Mouse (Mus musculus): Measurements from ENCODE around the gene Slc25a42. TPM values are rescaled to one million over a fixed set of nuclear protein-coding genes. Genes with fewer than 3 reads are reported as not detected.

Slc25a42 gene
- total and polyA plus RNA-seq, 3 experiments = 0.63 to 3.0 (median 2.9) TPM

- dilution Hi-C loops (cut with MboI; ENCODE audit: extremely low pct_ligation_motif_present, extremely low pct_unique_long_range_greater_than_20kb, low sequenced_read_pairs) (no loop called here), in situ Hi-C loops (cut with MboI; ENCODE audit: low pct_ligation_motif_present, low pct_unique_long_range_greater_than_20kb, low sequenced_read_pairs) (loop anchor here (5.0 kb wide), 1 partner anchor 38 kb away; the partner anchor contains the start of gene Tmem161a)
- H3K27me3 ChIP-seq (replicated peaks) = no peaks in the 10 kb centered on the region
- no peaks in the 10 kb centered on the region for H3K9me3 ChIP-seq (replicated peaks; ENCODE audit: low read length)
- no peaks in the 10 kb centered on the region for H3K79me2 ChIP-seq (replicated peaks; ENCODE audit: control insufficient read depth, extremely low read depth, insufficient read depth, poor library complexity, severe bottlenecking)
- no peaks in the 10 kb centered on the region for H3K36me3 ChIP-seq (replicated peaks in 1 of 2; ENCODE audit: control insufficient read depth in 1 of 2, insufficient read depth in 1 of 2, low read length in 1 of 2)
- TF ChIP-seq IRF4 (IDR thresholded peaks at IDR 0.05; ENCODE audit: low read depth, low read length) (0 out of 2 replicates have a peak, but pooled peaks have one; percentile 17), NELFE (IDR thresholded peaks at IDR 0.05; ENCODE audit: low read depth, low read length) (no peak)
- H3K4me3 ChIP-seq (replicated peaks in 1 of 3; ENCODE audit: low read depth in 2 of 3, low read length in 2 of 3, poor library complexity in 1 of 3) = no peak overlapping the region
- H3K4me2 ChIP-seq (ENCODE audit: insufficient read depth, low read depth, poor library complexity, severe bottlenecking) = no peak overlapping the region
- no peak for DNase-seq (ENCODE audit: extremely low read depth)
- H3K4me1 ChIP-seq (ENCODE audit: control insufficient read depth in 1 of 2, insufficient read depth in 2 of 2) = peaks cover 18 to 45% of the 10 kb centered on the region in 2 experiments
- no peak overlapping the region for H3K27ac ChIP-seq (ENCODE audit: insufficient read depth, low read depth)
- H3K9ac ChIP-seq (ENCODE audit: insufficient read depth, low read depth) = no peak overlapping the region
Measured at GRCm38 (mm10) chr8:70210538-70210937, 1.6 kb downstream of the Slc25a42 start.

DNA sequence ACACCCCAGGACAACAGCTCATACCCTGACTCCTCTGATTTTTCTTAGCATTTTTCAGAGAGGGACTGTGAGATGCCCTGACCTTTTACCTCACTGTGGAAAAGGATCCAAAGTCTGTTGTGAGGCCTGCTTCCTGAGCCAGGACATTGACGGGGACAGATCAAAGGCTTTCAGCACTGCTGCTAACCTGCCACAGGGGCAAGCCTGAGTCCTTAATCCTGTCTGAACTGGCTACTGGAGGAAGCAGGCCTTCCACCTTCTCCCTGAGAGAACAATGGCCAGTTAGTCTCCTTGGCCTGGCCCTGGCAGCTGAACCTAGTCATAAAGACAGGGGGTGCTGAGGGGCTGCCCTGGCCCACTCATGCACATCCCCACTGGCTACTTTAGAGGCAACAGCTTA lies 4.0 kb downstream of the Slc25a42 start:
- Histone ChIP-seq H3K79me2 (replicated peaks; ENCODE audit: control insufficient read depth, extremely low read depth, insufficient read depth, poor library complexity, severe bottlenecking) (no peaks in the 10 kb centered on the region), H3K9ac (ENCODE audit: insufficient read depth, low read depth) (no peak overlapping the region), H3K9me3 (replicated peaks; ENCODE audit: low read length) (no peaks in the 10 kb centered on the region), H3K36me3 (replicated peaks in 1 of 2; ENCODE audit: control insufficient read depth in 1 of 2, insufficient read depth in 1 of 2, low read length in 1 of 2) (no peaks in the 10 kb centered on the region), H3K4me1 (ENCODE audit: control insufficient read depth in 1 of 2, insufficient read depth in 2 of 2) (peaks cover 10 to 21% of the 10 kb centered on the region in 2 experiments), H3K4me3 (replicated peaks in 1 of 3; ENCODE audit: low read depth in 2 of 3, low read length in 2 of 3, poor library complexity in 1 of 3) (no peak overlapping the region), H3K27me3 (replicated peaks) (no peaks in the 10 kb centered on the region), H3K4me2 (ENCODE audit: insufficient read depth, low read depth, poor library complexity, severe bottlenecking) (no peak overlapping the region), H3K27ac (ENCODE audit: insufficient read depth, low read depth) (no peak overlapping the region)
- TF ChIP-seq MEF2A (IDR thresholded peaks at IDR 0.05; ENCODE audit: borderline replicate concordance, low read depth, low read length) (no peak), ZNF384 (IDR thresholded peaks at IDR 0.05; ENCODE audit: low read depth, low read length) (no peak), NRF1 (IDR thresholded peaks at IDR 0.05; ENCODE audit: low read depth, low read length) (no peak)
- in situ Hi-C loops (cut with MboI; ENCODE audit: low pct_ligation_motif_present, low pct_unique_long_range_greater_than_20kb, low sequenced_read_pairs) = no loop called here
- dilution Hi-C loops (cut with MboI; ENCODE audit: extremely low pct_ligation_motif_present, extremely low pct_unique_long_range_greater_than_20kb, low sequenced_read_pairs) = no loop called here
- DNase-seq (ENCODE audit: extremely low read depth) = no peak

GRCm38 (mm10) chr8:70204757-70205156 lies 7.3 kb downstream of the Slc25a42 start:
- dilution Hi-C loops (cut with MboI; ENCODE audit: extremely low pct_ligation_motif_present, extremely low pct_unique_long_range_greater_than_20kb, low sequenced_read_pairs) (no loop called here), in situ Hi-C loops (cut with MboI; ENCODE audit: low pct_ligation_motif_present, low pct_unique_long_range_greater_than_20kb, low sequenced_read_pairs) (no loop called here)
- no peaks in the 10 kb centered on the region for H3K9me3 ChIP-seq (replicated peaks; ENCODE audit: low read length)
- no peak for TF ChIP-seq SIN3A (IDR thresholded peaks at IDR 0.05; ENCODE audit: low read length)
- no peak for TF ChIP-seq SMC3 (IDR thresholded peaks at IDR 0.05; ENCODE audit: low read depth, low read length)
- no peak for TF ChIP-seq ETS1 (conservative IDR thresholded peaks at IDR 0.05; ENCODE audit: low read depth, low read length)
- no peak for TF ChIP-seq CHD1 (IDR thresholded peaks at IDR 0.05; ENCODE audit: low read depth, low read length)
- TF ChIP-seq UBTF (IDR thresholded peaks at IDR 0.05; ENCODE audit: low read depth, low read length) = no peak
- no peak for TF ChIP-seq MEF2A (IDR thresholded peaks at IDR 0.05; ENCODE audit: borderline replicate concordance, low read depth, low read length)
- TF ChIP-seq JUND (conservative IDR thresholded peaks at IDR 0.05; ENCODE audit: low read depth, low read length) = no peak
- no peak for TF ChIP-seq HCFC1 (IDR thresholded peaks at IDR 0.05; ENCODE audit: low read depth, low read length)
- TF ChIP-seq GABPA (IDR thresholded peaks at IDR 0.05; ENCODE audit: insufficient replicate concordance, low read depth, low read length) = no peak
- no peak for TF ChIP-seq TCF12 (IDR thresholded peaks at IDR 0.05; ENCODE audit: low read depth, low read length)
- no peak for TF ChIP-seq USF1 (IDR thresholded peaks at IDR 0.05; ENCODE audit: low read depth, low read length)
- no peak for TF ChIP-seq CTCF (conservative IDR thresholded peaks at IDR 0.05 in 1 of 2, IDR thresholded peaks at IDR 0.05 in 1 of 2; ENCODE audit: low read depth in 2 of 2, low read length in 2 of 2)
- TF ChIP-seq MAZ (IDR thresholded peaks at IDR 0.05; ENCODE audit: low read depth, low read length) = no peak
- no peak for DNase-seq (ENCODE audit: extremely low read depth)
- no peaks in the 10 kb centered on the region for H3K36me3 ChIP-seq (replicated peaks in 1 of 2; ENCODE audit: control insufficient read depth in 1 of 2, insufficient read depth in 1 of 2, low read length in 1 of 2)
- no peaks in the 10 kb centered on the region for H3K79me2 ChIP-seq (replicated peaks; ENCODE audit: control insufficient read depth, extremely low read depth, insufficient read depth, poor library complexity, severe bottlenecking)
- no peak overlapping the region for H3K27ac ChIP-seq (ENCODE audit: insufficient read depth, low read depth)
- H3K4me3 ChIP-seq (replicated peaks in 1 of 3; ENCODE audit: low read depth in 2 of 3, low read length in 2 of 3, poor library complexity in 1 of 3) = no peak overlapping the region
- no peak overlapping the region for H3K9ac ChIP-seq (ENCODE audit: insufficient read depth, low read depth)
- H3K4me1 ChIP-seq (ENCODE audit: control insufficient read depth in 1 of 2, insufficient read depth in 2 of 2) = 0 out of 4 replicates have a peak, but pooled peaks cover 0 to 2% of the 10 kb centered on the region in 2 experiments
- no peak overlapping the region for H3K4me2 ChIP-seq (ENCODE audit: insufficient read depth, low read depth, poor library complexity, severe bottlenecking)
- H3K27me3 ChIP-seq (replicated peaks) = no peaks in the 10 kb centered on the region

All from CH12.LX (cell line).